Mouse (Mus musculus) limb, embryonic 13.5 days (tissue): ENCODE results near the gene Cap2. TPM values are rescaled to one million over a fixed set of nuclear protein-coding genes. Genes with fewer than 3 reads are reported as not detected.

Experiments
- ATAC-seq: fragments of 200-750 bp; cut with Nextera tagmentation; 2 replicates; pipeline ENCODE4 v1.8.0; 2017; ENCODE audit warnings: low read depth, moderate number of reproducible peaks, moderate TSS enrichment; ENCODE audit not compliant: low FRiP score
- H3K27ac ChIP-seq: fragments of 300-500 bp; sonication (generic); 2 replicates; pipeline ENCODE4 v1.5.1; 2015; ENCODE audit warnings: inconsistent platforms, mild to moderate bottlenecking, moderate library complexity
- H3K27me3 ChIP-seq: fragments of 300-500 bp; sonication (generic); 2 replicates; pipeline ENCODE4 v1.6.1; 2015; ENCODE audit warnings: mild to moderate bottlenecking, inconsistent platforms
- H3K36me3 ChIP-seq: fragments of 300-500 bp; sonication (generic); 2 replicates; pipeline ENCODE4 v1.6.1; 2015; ENCODE audit warnings: inconsistent platforms, mild to moderate bottlenecking, moderate library complexity
- H3K4me1 ChIP-seq: fragments of 300-500 bp; sonication (generic); 2 replicates; pipeline ENCODE4 v1.6.1; 2015; ENCODE audit warnings: inconsistent platforms
- H3K4me2 ChIP-seq: fragments of 300-500 bp; sonication (generic); replicated peaks from 2 replicates; pipeline ENCODE4 v1.6.1; 2015; ENCODE audit warnings: inconsistent platforms, mild to moderate bottlenecking, moderate library complexity
- H3K4me3 ChIP-seq: fragments of 300-500 bp; sonication (generic); 2 replicates; pipeline ENCODE4 v1.5.1; 2015; ENCODE audit warnings: moderate library complexity, mild to moderate bottlenecking, inconsistent platforms
- H3K9ac ChIP-seq: fragments of 300-500 bp; sonication (generic); 2 replicates; pipeline ENCODE4 v1.6.1; 2015; ENCODE audit warnings: mild to moderate bottlenecking, inconsistent platforms
- H3K9me3 ChIP-seq: fragments of 300-500 bp; sonication (generic); 2 replicates; pipeline ENCODE4 v1.6.1; 2016; ENCODE audit warnings: inconsistent platforms
- WGBS: fragments of 180-500 bp; shearing (Covaris S2); methylation state at CpG from one replicate; pipeline ENCODE4 v1.1.7; 2015; 5-methylcytosine and 5-hydroxymethylcytosine counted together
- polyA plus RNA-seq: library from polyadenylated mRNA; unstranded; fragments of >200 nt; fragmentation: Nextera tagmentation; extraction: Ambion mirVana; gene quantifications from 2 replicates; pipeline ENCODE4 v1.2.1, GENCODE M21; 2015

The Cap2 gene
- polyA plus RNA-seq, 1 experiment from 2014 or later = 21.0 TPM

GRCm38 (mm10) chr13:46572648-46573163 is 71.1 kb downstream of the Cap2 start:
- H3K36me3 ChIP-seq = no peaks in the 10 kb centered on the region
- no peaks in the 10 kb centered on the region for H3K9me3 ChIP-seq
- no peak for ATAC-seq
- no peak overlapping the region for H3K4me3 ChIP-seq
- 0 out of 2 replicates have a peak, but pooled peaks cover 3% of the 10 kb centered on the region for H3K4me1 ChIP-seq
- 63% methylated on average over 9 of the region's 9 CpGs for WGBS
- no peak overlapping the region for H3K9ac ChIP-seq
- H3K27me3 ChIP-seq = no peaks in the 10 kb centered on the region
- H3K4me2 ChIP-seq = no peak overlapping the region
- no peak overlapping the region for H3K27ac ChIP-seq

- no peaks in the 10 kb centered on the region for H3K9me3 ChIP-seq
- H3K27me3 ChIP-seq = no peaks in the 10 kb centered on the region
- 0 out of 2 replicates have a peak, but pooled peaks cover 3% of the 10 kb centered on the region for H3K4me1 ChIP-seq
- no peak overlapping the region for H3K4me2 ChIP-seq
- 68% methylated on average over 5 of the region's 5 CpGs for WGBS
- no peak overlapping the region for H3K9ac ChIP-seq
- no peak overlapping the region for H3K4me3 ChIP-seq
- no peak overlapping the region for H3K27ac ChIP-seq
- H3K36me3 ChIP-seq = no peaks in the 10 kb centered on the region
- ATAC-seq = no peak
These were observed 72.6 kb downstream of the Cap2 start for GRCm38 (mm10) chr13:46574201-46574600.

GRCm38 (mm10) chr13:46574707-46575106 is 73.1 kb downstream of the Cap2 start:
- no peaks in the 10 kb centered on the region for H3K9me3 ChIP-seq
- ATAC-seq = no peak
- no peak overlapping the region for H3K4me3 ChIP-seq
- H3K36me3 ChIP-seq = no peaks in the 10 kb centered on the region
- H3K9ac ChIP-seq = no peak overlapping the region
- no peaks in the 10 kb centered on the region for H3K27me3 ChIP-seq
- no peak overlapping the region for H3K4me2 ChIP-seq
- 0 out of 2 replicates have a peak, but pooled peaks cover 3% of the 10 kb centered on the region for H3K4me1 ChIP-seq
- no peak overlapping the region for H3K27ac ChIP-seq
- WGBS = 79% methylated on average over 4 of the region's 4 CpGs

- Histone ChIP-seq H3K4me2 (no peak overlapping the region), H3K27me3 (no peaks in the 10 kb centered on the region), H3K4me3 (no peak overlapping the region), H3K9ac (no peak overlapping the region), H3K4me1 (no peaks in the 10 kb centered on the region), H3K9me3 (no peaks in the 10 kb centered on the region), H3K27ac (no peak overlapping the region), H3K36me3 (no peaks in the 10 kb centered on the region)
- WGBS = 78% methylated on average over 7 of the region's 7 CpGs
- no peak for ATAC-seq
These were observed 83.2 kb downstream of the Cap2 start for GRCm38 (mm10) chr13:46584860-46585259.

GRCm38 (mm10) chr13:46587717-46588289 is 86.2 kb downstream of the Cap2 start:
- Histone ChIP-seq H3K9ac (no peak overlapping the region), H3K27ac (no peak overlapping the region), H3K36me3 (no peaks in the 10 kb centered on the region), H3K27me3 (no peaks in the 10 kb centered on the region), H3K4me2 (no peak overlapping the region), H3K4me3 (no peak overlapping the region), H3K4me1 (no peaks in the 10 kb centered on the region), H3K9me3 (no peaks in the 10 kb centered on the region)
- no peak for ATAC-seq
- 62% methylated on average over 17 of the region's 17 CpGs for WGBS

- no peaks in the 10 kb centered on the region for H3K36me3 ChIP-seq
- no peaks in the 10 kb centered on the region for H3K9me3 ChIP-seq
- ATAC-seq = no peak
- H3K27me3 ChIP-seq = no peaks in the 10 kb centered on the region
- no peak overlapping the region for H3K9ac ChIP-seq
- no peaks in the 10 kb centered on the region for H3K4me1 ChIP-seq
- 89% methylated on average over 5 of the region's 5 CpGs for WGBS
- H3K4me3 ChIP-seq = no peak overlapping the region
- H3K4me2 ChIP-seq = no peak overlapping the region
- no peak overlapping the region for H3K27ac ChIP-seq
These were observed 87.0 kb downstream of the Cap2 start for GRCm38 (mm10) chr13:46588606-46589005.

- H3K9ac ChIP-seq = no peak overlapping the region
- no peak overlapping the region for H3K4me3 ChIP-seq
- no peaks in the 10 kb centered on the region for H3K4me1 ChIP-seq
- ATAC-seq = no peak
- H3K4me2 ChIP-seq = no peak overlapping the region
- no peaks in the 10 kb centered on the region for H3K9me3 ChIP-seq
- H3K36me3 ChIP-seq = no peaks in the 10 kb centered on the region
- 88% methylated on average over 4 of the region's 4 CpGs for whole genome bisulfite sequencing
- no peaks in the 10 kb centered on the region for H3K27me3 ChIP-seq
- no peak overlapping the region for H3K27ac ChIP-seq
These were observed 89.2 kb downstream of the Cap2 start for GRCm38 (mm10) chr13:46590885-46591284.

- no peaks in the 10 kb centered on the region for H3K4me1 ChIP-seq
- no peaks in the 10 kb centered on the region for H3K27me3 ChIP-seq
- no peaks in the 10 kb centered on the region for H3K9me3 ChIP-seq
- WGBS = 83% methylated on average over 5 of the region's 5 CpGs
- H3K4me2 ChIP-seq = no peak overlapping the region
- H3K36me3 ChIP-seq = no peaks in the 10 kb centered on the region
- no peak overlapping the region for H3K27ac ChIP-seq
- ATAC-seq = no peak
- H3K9ac ChIP-seq = no peak overlapping the region
- H3K4me3 ChIP-seq = no peak overlapping the region
These were observed 99.0 kb downstream of the Cap2 start for GRCm38 (mm10) chr13:46600694-46601093.

GRCm38 (mm10) chr13:46601386-46601785 is 99.7 kb downstream of the Cap2 start:
- Histone ChIP-seq H3K27me3 (no peaks in the 10 kb centered on the region), H3K9ac (no peak overlapping the region), H3K4me1 (no peaks in the 10 kb centered on the region), H3K9me3 (no peaks in the 10 kb centered on the region), H3K4me3 (no peak overlapping the region), H3K36me3 (no peaks in the 10 kb centered on the region), H3K27ac (no peak overlapping the region), H3K4me2 (no peak overlapping the region)
- 76% methylated on average over 2 of the region's 2 CpGs for WGBS
- ATAC-seq = no peak

- Histone ChIP-seq H3K9me3 (no peaks in the 10 kb centered on the region), H3K27ac (no peak overlapping the region), H3K4me1 (no peaks in the 10 kb centered on the region), H3K4me3 (no peak overlapping the region), H3K36me3 (no peaks in the 10 kb centered on the region), H3K27me3 (no peaks in the 10 kb centered on the region), H3K9ac (no peak overlapping the region), H3K4me2 (no peak overlapping the region)
- 87% methylated on average over 11 of the region's 11 CpGs for WGBS
- no peak for ATAC-seq
These were observed 101.0 kb downstream of the Cap2 start for GRCm38 (mm10) chr13:46602674-46603073.

- 81% methylated on average over 3 of the region's 3 CpGs for WGBS
- no peaks in the 10 kb centered on the region; the same call in 1 of the 2 replicates for H3K36me3 ChIP-seq
- no peak overlapping the region for H3K9ac ChIP-seq
- no peaks in the 10 kb centered on the region for H3K4me1 ChIP-seq
- H3K4me2 ChIP-seq = no peak overlapping the region
- no peaks in the 10 kb centered on the region for H3K27me3 ChIP-seq
- H3K9me3 ChIP-seq = 0 out of 2 replicates have a peak, but pooled peaks cover 4% of the 10 kb centered on the region
- H3K27ac ChIP-seq = no peak overlapping the region
- ATAC-seq = peak; percentile 44; the same call in 1 of the 2 replicates
- H3K4me3 ChIP-seq = no peak overlapping the region
These were observed 109.4 kb downstream of the Cap2 start for GRCm38 (mm10) chr13:46611033-46611432.

GRCm38 (mm10) chr13:46613694-46614272 is 112.1 kb downstream of the Cap2 start:
- no peaks in the 10 kb centered on the region; the same call in 1 of the 2 replicates for H3K36me3 ChIP-seq
- H3K27ac ChIP-seq = no peak overlapping the region
- no peak for ATAC-seq
- H3K4me3 ChIP-seq = no peak overlapping the region
- 67% methylated on average over 6 of the region's 6 CpGs for WGBS
- no peaks in the 10 kb centered on the region for H3K4me1 ChIP-seq
- H3K9ac ChIP-seq = no peak overlapping the region
- no peaks in the 10 kb centered on the region for H3K27me3 ChIP-seq
- 0 out of 2 replicates have a peak, but pooled peaks cover under 1% of the 10 kb centered on the region for H3K9me3 ChIP-seq
- H3K4me2 ChIP-seq = no peak overlapping the region
